Mouse (Mus musculus): Measurements from ENCODE around the gene Bcas3.

Bcas3 gene

GRCm38 (mm10) chr11:85352539-85353380 lies at the start of gene Bcas3:
Gene Bcas3, plus strand, starts transcription at chr11:85353167.
- DNase-seq (ENCODE audit: low spot score) = peak; percentile 89

GRCm38 (mm10) chr11:85306577-85307260 lies 46.2 kb upstream of the Bcas3 start:
- no peak for DNase-seq (ENCODE audit: low spot score)

- no peak for DNase-seq (ENCODE audit: low spot score)
Measured at GRCm38 (mm10) chr11:85308799-85309198, 44.2 kb upstream of the Bcas3 start.

- DNase-seq (ENCODE audit: low spot score) = no peak
Measured at GRCm38 (mm10) chr11:85310407-85310712, 42.6 kb upstream of the Bcas3 start.

- DNase-seq (ENCODE audit: low spot score) = peak; percentile 96
Measured at GRCm38 (mm10) chr11:85310713-85311574, 42.0 kb upstream of the Bcas3 start, which contains the start of gene Ppm1d. Gene Ppm1d, plus strand, starts transcription at chr11:85311244.

GRCm38 (mm10) chr11:85311645-85312490 lies 41.1 kb upstream of the Bcas3 start:
- DNase-seq (ENCODE audit: low spot score) = peak; percentile 29

- DNase-seq (ENCODE audit: low spot score) = peak; percentile 45
Measured at GRCm38 (mm10) chr11:85312818-85313217, 40.1 kb upstream of the Bcas3 start.

GRCm38 (mm10) chr11:85313361-85313760 lies 39.6 kb upstream of the Bcas3 start:
- no peak for DNase-seq (ENCODE audit: low spot score)

- DNase-seq (ENCODE audit: low spot score) = no peak
Measured at GRCm38 (mm10) chr11:85323567-85324330, 29.2 kb upstream of the Bcas3 start.

- DNase-seq (ENCODE audit: low spot score) = no peak
Measured at GRCm38 (mm10) chr11:85328717-85329116, 24.2 kb upstream of the Bcas3 start.

GRCm38 (mm10) chr11:85329167-85329894 lies 23.6 kb upstream of the Bcas3 start:
- no peak for DNase-seq (ENCODE audit: low spot score)

- peak; percentile 23 for DNase-seq (ENCODE audit: low spot score)
Measured at GRCm38 (mm10) chr11:85334778-85335177, 18.2 kb upstream of the Bcas3 start.

- DNase-seq (ENCODE audit: low spot score) = no peak
Measured at GRCm38 (mm10) chr11:85339173-85339831, 13.7 kb upstream of the Bcas3 start.

- DNase-seq (ENCODE audit: low spot score) = no peak
Measured at GRCm38 (mm10) chr11:85340070-85340616, 12.8 kb upstream of the Bcas3 start.

GRCm38 (mm10) chr11:85353819-85354218 lies 852 bp downstream of the Bcas3 start:
- DNase-seq (ENCODE audit: low spot score) = no peak

- DNase-seq (ENCODE audit: low spot score) = no peak
Measured at GRCm38 (mm10) chr11:85359641-85360040, 6.7 kb downstream of the Bcas3 start.

- no peak for DNase-seq (ENCODE audit: low spot score)
Measured at GRCm38 (mm10) chr11:85361621-85362020, 8.7 kb downstream of the Bcas3 start.

- DNase-seq (ENCODE audit: low spot score) = no peak
Measured at GRCm38 (mm10) chr11:85366168-85366567, 13.2 kb downstream of the Bcas3 start.

GRCm38 (mm10) chr11:85367823-85368222 lies 14.9 kb downstream of the Bcas3 start:
- peak; percentile 10 for DNase-seq (ENCODE audit: low spot score)

All from urinary bladder, postnatal 25 days (tissue).